Mouse (Mus musculus): ENCODE results near the gene Mtap. TPM values are rescaled to one million over a fixed set of nuclear protein-coding genes. Genes with fewer than 3 reads are reported as not detected.

Mtap gene
- polyA plus RNA-seq, 1 experiment from 2014 or later: 18.5 TPM

GRCm38 (mm10) chr4:89106505-89106904, 30.4 kb upstream of the Mtap start:
- Histone ChIP-seq H3K4me2 (ENCODE audit: low read length) (no peak overlapping the region), H3K4me1 (ENCODE audit: control insufficient read depth, insufficient read depth, low read length) (no peaks in the 10 kb centered on the region), H3K36me3 (ENCODE audit: control insufficient read depth, insufficient read depth, low read length) (no peaks in the 10 kb centered on the region), H3K9ac (ENCODE audit: low read depth, low read length) (no peak overlapping the region), H3K9me3 (replicated peaks; ENCODE audit: control insufficient read depth, low read length, poor library complexity, severe bottlenecking) (no peaks in the 10 kb centered on the region), H3K27ac (ENCODE audit: low read length) (no peak overlapping the region), H3K4me3 (ENCODE audit: low read depth, low read length) (no peak overlapping the region), H3K27me3 (ENCODE audit: control insufficient read depth, insufficient read depth, low read depth, low read length) (no peaks in the 10 kb centered on the region)
- no peak for ATAC-seq
- WGBS: 87% methylated on average over 2 of the region's 2 CpGs

- no peak for ATAC-seq
- H3K4me3 ChIP-seq (ENCODE audit: low read depth, low read length): no peak overlapping the region
- WGBS: 89% methylated on average over 11 of the region's 11 CpGs
- no peak overlapping the region for H3K27ac ChIP-seq (ENCODE audit: low read length)
- no peaks in the 10 kb centered on the region for H3K4me1 ChIP-seq (ENCODE audit: control insufficient read depth, insufficient read depth, low read length)
- no peak overlapping the region for H3K9ac ChIP-seq (ENCODE audit: low read depth, low read length)
- H3K4me2 ChIP-seq (ENCODE audit: low read length): no peak overlapping the region
- H3K9me3 ChIP-seq (replicated peaks; ENCODE audit: control insufficient read depth, low read length, poor library complexity, severe bottlenecking): no peaks in the 10 kb centered on the region
- no peaks in the 10 kb centered on the region for H3K36me3 ChIP-seq (ENCODE audit: control insufficient read depth, insufficient read depth, low read length)
- H3K27me3 ChIP-seq (ENCODE audit: control insufficient read depth, insufficient read depth, low read depth, low read length): no peaks in the 10 kb centered on the region
Observed at GRCm38 (mm10) chr4:89112168-89112710, 24.7 kb upstream of the Mtap start.

DNA sequence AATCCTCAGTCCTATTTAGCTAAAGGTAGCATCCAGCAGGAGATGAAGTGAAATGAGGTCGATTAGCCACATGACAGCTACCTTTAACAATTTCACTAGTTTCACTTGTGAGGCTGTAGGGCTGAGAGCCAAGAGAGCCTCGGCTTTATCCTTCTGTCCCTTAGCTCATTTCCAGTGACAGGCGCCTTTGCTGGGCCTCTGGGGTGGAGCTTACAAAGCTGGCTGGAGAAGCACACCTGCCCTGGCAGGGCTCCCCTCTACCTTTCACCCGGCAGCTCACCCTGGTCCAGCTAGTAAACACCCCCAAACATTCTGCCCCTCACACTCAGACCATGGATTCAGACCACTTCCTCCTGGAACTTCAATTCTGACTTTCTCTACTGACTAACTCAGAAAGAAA, 24.1 kb upstream of the Mtap start:
- Histone ChIP-seq H3K4me3 (ENCODE audit: low read depth, low read length) (no peak overlapping the region), H3K4me1 (ENCODE audit: control insufficient read depth, insufficient read depth, low read length) (no peaks in the 10 kb centered on the region), H3K9me3 (replicated peaks; ENCODE audit: control insufficient read depth, low read length, poor library complexity, severe bottlenecking) (no peaks in the 10 kb centered on the region), H3K4me2 (ENCODE audit: low read length) (no peak overlapping the region), H3K27me3 (ENCODE audit: control insufficient read depth, insufficient read depth, low read depth, low read length) (no peaks in the 10 kb centered on the region), H3K36me3 (ENCODE audit: control insufficient read depth, insufficient read depth, low read length) (no peaks in the 10 kb centered on the region), H3K27ac (ENCODE audit: low read length) (no peak overlapping the region), H3K9ac (ENCODE audit: low read depth, low read length) (no peak overlapping the region)
- ATAC-seq: no peak
- 56% methylated on average over 4 of the region's 4 CpGs for WGBS

DNA sequence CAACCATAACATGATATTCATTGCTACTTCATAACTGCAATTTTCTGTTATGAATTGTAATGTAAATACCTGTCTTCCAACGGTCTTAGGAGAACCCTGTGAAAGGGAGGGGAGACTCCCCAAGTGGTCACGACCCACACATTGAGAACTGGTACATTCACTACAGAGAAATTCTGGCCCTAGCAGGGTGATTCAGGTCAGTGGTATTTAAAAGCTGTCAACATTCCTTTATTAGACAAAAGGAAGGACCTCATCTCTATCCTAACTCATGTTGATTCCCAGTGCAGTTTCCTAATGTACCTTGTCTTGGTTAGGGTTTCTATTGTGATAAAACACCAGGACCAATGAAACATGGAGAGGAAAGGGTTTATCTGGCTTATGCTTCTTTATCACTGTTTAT, 20.9 kb upstream of the Mtap start:
- no peak overlapping the region for H3K27ac ChIP-seq (ENCODE audit: low read length)
- H3K27me3 ChIP-seq (ENCODE audit: control insufficient read depth, insufficient read depth, low read depth, low read length): no peaks in the 10 kb centered on the region
- H3K36me3 ChIP-seq (ENCODE audit: control insufficient read depth, insufficient read depth, low read length): no peaks in the 10 kb centered on the region
- H3K9me3 ChIP-seq (replicated peaks; ENCODE audit: control insufficient read depth, low read length, poor library complexity, severe bottlenecking): no peaks in the 10 kb centered on the region
- 88% methylated on average over 2 of the region's 2 CpGs for WGBS
- ATAC-seq: no peak
- H3K4me3 ChIP-seq (ENCODE audit: low read depth, low read length): no peak overlapping the region
- no peaks in the 10 kb centered on the region for H3K4me1 ChIP-seq (ENCODE audit: control insufficient read depth, insufficient read depth, low read length)
- no peak overlapping the region for H3K9ac ChIP-seq (ENCODE audit: low read depth, low read length)
- no peak overlapping the region for H3K4me2 ChIP-seq (ENCODE audit: low read length)

DNA sequence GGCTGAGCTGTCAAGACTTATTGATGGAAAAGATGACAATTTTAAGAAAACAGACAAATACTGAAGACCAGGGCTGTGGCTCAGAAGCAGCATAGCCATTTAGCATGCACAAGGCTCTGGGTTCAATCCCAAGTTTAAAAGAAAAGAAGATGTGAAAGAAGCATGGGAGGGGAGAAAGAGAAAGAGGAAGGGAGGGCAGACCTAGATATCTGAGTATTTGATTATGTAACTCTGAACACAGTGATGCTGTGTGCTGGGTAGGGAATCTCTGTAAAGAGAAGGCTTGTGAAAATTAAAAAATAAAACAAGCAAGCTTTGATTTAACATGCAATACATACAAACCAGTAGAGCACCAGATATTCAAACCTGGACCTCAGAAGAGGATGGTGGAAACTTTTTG, 17.0 kb upstream of the Mtap start:
- Histone ChIP-seq H3K4me3 (ENCODE audit: low read depth, low read length) (no peak overlapping the region), H3K4me1 (ENCODE audit: control insufficient read depth, insufficient read depth, low read length) (no peaks in the 10 kb centered on the region), H3K36me3 (ENCODE audit: control insufficient read depth, insufficient read depth, low read length) (no peaks in the 10 kb centered on the region), H3K27me3 (ENCODE audit: control insufficient read depth, insufficient read depth, low read depth, low read length) (no peaks in the 10 kb centered on the region), H3K9me3 (replicated peaks; ENCODE audit: control insufficient read depth, low read length, poor library complexity, severe bottlenecking) (no peaks in the 10 kb centered on the region), H3K27ac (ENCODE audit: low read length) (no peak overlapping the region), H3K4me2 (ENCODE audit: low read length) (no peak overlapping the region), H3K9ac (ENCODE audit: low read depth, low read length) (no peak overlapping the region)
- ATAC-seq: no peak

GRCm38 (mm10) chr4:89120353-89120752, 16.6 kb upstream of the Mtap start:
- no peak overlapping the region for H3K4me2 ChIP-seq (ENCODE audit: low read length)
- no peak for ATAC-seq
- no peaks in the 10 kb centered on the region for H3K27me3 ChIP-seq (ENCODE audit: control insufficient read depth, insufficient read depth, low read depth, low read length)
- WGBS: 93% methylated on average over 5 of the region's 5 CpGs
- no peaks in the 10 kb centered on the region for H3K9me3 ChIP-seq (replicated peaks; ENCODE audit: control insufficient read depth, low read length, poor library complexity, severe bottlenecking)
- no peak overlapping the region for H3K4me3 ChIP-seq (ENCODE audit: low read depth, low read length)
- H3K27ac ChIP-seq (ENCODE audit: low read length): no peak overlapping the region
- no peaks in the 10 kb centered on the region for H3K4me1 ChIP-seq (ENCODE audit: control insufficient read depth, insufficient read depth, low read length)
- no peaks in the 10 kb centered on the region for H3K36me3 ChIP-seq (ENCODE audit: control insufficient read depth, insufficient read depth, low read length)
- H3K9ac ChIP-seq (ENCODE audit: low read depth, low read length): no peak overlapping the region

GRCm38 (mm10) chr4:89123446-89124243, 13.3 kb upstream of the Mtap start:
- ATAC-seq: no peak
- 85% methylated on average over 16 of the region's 16 CpGs for WGBS

DNA sequence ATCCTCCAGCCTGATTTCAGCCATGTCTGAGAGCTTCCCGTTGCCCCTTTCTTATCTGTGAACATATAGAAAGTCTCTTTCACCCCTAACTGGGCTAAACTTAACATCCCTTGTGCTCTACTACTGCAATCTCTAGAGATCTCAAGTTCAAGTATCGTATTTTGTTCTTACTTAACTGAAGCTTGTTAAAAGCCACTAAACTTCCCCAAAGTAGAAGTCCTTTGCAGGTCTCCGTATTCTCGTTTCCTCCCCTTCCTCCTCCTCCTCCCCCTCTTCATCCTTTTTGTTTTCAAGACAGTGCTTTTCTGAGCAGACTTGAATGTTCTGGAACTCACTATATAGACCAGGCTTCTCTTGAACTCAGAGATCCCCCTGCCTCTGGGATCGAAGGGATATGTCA, 9.2 kb upstream of the Mtap start:
- Histone ChIP-seq H3K27ac (ENCODE audit: low read length) (no peak overlapping the region), H3K4me1 (ENCODE audit: control insufficient read depth, insufficient read depth, low read length) (no peaks in the 10 kb centered on the region), H3K27me3 (ENCODE audit: control insufficient read depth, insufficient read depth, low read depth, low read length) (peaks cover 5% of the 10 kb centered on the region; the same call in 1 of the 2 replicates), H3K9me3 (replicated peaks; ENCODE audit: control insufficient read depth, low read length, poor library complexity, severe bottlenecking) (no peaks in the 10 kb centered on the region), H3K36me3 (ENCODE audit: control insufficient read depth, insufficient read depth, low read length) (no peaks in the 10 kb centered on the region), H3K4me2 (ENCODE audit: low read length) (no peak overlapping the region), H3K9ac (ENCODE audit: low read depth, low read length) (no peak overlapping the region), H3K4me3 (ENCODE audit: low read depth, low read length) (no peak overlapping the region)
- WGBS: 63% methylated on average over 5 of the region's 5 CpGs
- ATAC-seq: no peak

More at GRCm38 (mm10) chr4:89123446-89124243, 13.3 kb upstream of the Mtap start:
- Histone ChIP-seq H3K4me1 (ENCODE audit: control insufficient read depth, insufficient read depth, low read length) (no peaks in the 10 kb centered on the region), H3K27ac (ENCODE audit: low read length) (no peak overlapping the region), H3K9ac (ENCODE audit: low read depth, low read length) (no peak overlapping the region), H3K36me3 (ENCODE audit: control insufficient read depth, insufficient read depth, low read length) (no peaks in the 10 kb centered on the region), H3K27me3 (ENCODE audit: control insufficient read depth, insufficient read depth, low read depth, low read length) (peaks cover 5% of the 10 kb centered on the region; the same call in 1 of the 2 replicates), H3K4me3 (ENCODE audit: low read depth, low read length) (no peak overlapping the region), H3K4me2 (ENCODE audit: low read length) (no peak overlapping the region), H3K9me3 (replicated peaks; ENCODE audit: control insufficient read depth, low read length, poor library complexity, severe bottlenecking) (no peaks in the 10 kb centered on the region)

- WGBS: 35% methylated on average over 20 of the region's 20 CpGs
- ATAC-seq: 0 out of 2 replicates have a peak, but pooled peaks have one; percentile 25
- no peak overlapping the region for H3K27ac ChIP-seq (ENCODE audit: low read length)
- H3K36me3 ChIP-seq (ENCODE audit: control insufficient read depth, insufficient read depth, low read length): no peaks in the 10 kb centered on the region
- H3K27me3 ChIP-seq (ENCODE audit: control insufficient read depth, insufficient read depth, low read depth, low read length): peaks cover 5% of the 10 kb centered on the region; the same call in 1 of the 2 replicates
- no peaks in the 10 kb centered on the region for H3K9me3 ChIP-seq (replicated peaks; ENCODE audit: control insufficient read depth, low read length, poor library complexity, severe bottlenecking)
- no peak overlapping the region for H3K4me3 ChIP-seq (ENCODE audit: low read depth, low read length)
- no peak overlapping the region for H3K9ac ChIP-seq (ENCODE audit: low read depth, low read length)
- no peaks in the 10 kb centered on the region for H3K4me1 ChIP-seq (ENCODE audit: control insufficient read depth, insufficient read depth, low read length)
- no peak overlapping the region for H3K4me2 ChIP-seq (ENCODE audit: low read length)
Observed at GRCm38 (mm10) chr4:89128080-89128936, 8.6 kb upstream of the Mtap start.

Data from midbrain, embryonic 16.5 days (tissue).